Mouse (Mus musculus): Measurements from ENCODE around the gene Thrap3.

DNA sequence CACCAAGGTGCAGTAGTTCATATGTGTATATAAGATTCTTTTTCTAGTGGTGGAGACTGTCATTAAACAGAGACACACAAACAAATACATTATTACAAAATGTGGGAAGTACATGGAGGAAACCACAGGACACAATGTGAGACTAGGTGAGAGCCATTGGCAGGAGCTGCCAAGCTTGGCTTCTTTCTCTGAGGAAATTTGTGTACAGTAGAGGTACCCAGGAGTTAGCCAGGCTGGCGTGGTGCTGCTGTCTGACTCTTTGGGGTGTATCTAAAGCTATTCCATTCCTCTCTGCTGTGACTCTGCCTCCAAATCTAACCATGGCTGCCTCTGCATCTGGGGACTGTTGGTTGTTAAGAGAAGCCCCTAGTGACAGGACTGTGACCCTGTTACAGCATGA lies 83.5 kb downstream of the Thrap3 start:
- TF ChIP-seq CTCF (conservative IDR thresholded peaks at IDR 0.05; ENCODE audit: low read length) (no peak), POU5F1 (IDR thresholded peaks at IDR 0.05; ENCODE audit: borderline replicate concordance, low read length) (no peak)
